Mouse (Mus musculus) urinary bladder, postnatal 36 days (tissue): ENCODE results near the gene Rnf186.

Experiments used
- DNase-seq, 2 experiments: peaks; one replicate each; pipeline ENCODE4 v3.0.0; 2022; ENCODE audit warnings: low spot score in 2 of 2, mixed read lengths in 1 of 2

Rnf186 gene

GRCm38 (mm10) chr4:139011201-139011702, 44.3 kb downstream of the Rnf186 start:
- peak; percentile 57 to 62 for DNase-seq

GRCm38 (mm10) chr4:139013281-139013680, 46.4 kb downstream of the Rnf186 start:
- DNase-seq, result peak in 1 of 2 experiments; percentile 52

GRCm38 (mm10) chr4:139014793-139015192, 47.9 kb downstream of the Rnf186 start:
- no peak for DNase-seq
